Mouse (Mus musculus): ENCODE data around the gene Nelfb.

DNA sequence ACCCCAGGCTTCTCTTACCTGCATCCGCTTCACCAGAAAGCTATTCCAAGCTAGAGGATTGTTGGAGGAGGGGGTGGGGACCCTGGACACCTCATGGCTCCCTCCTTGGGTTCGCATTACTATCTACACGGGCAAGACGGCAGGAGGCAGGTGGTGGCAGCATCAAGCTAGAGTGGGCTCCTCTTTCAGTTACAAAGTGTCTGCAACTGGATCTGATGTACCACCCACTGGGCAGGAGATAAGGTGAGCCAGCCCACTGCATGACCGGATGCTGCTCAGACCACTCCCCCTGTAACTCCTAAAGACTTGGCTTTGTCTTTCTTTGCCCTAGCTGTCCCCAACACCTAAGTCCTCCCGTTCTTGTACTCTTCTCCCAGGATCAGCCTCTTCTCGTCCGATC lies 25.3 kb upstream of the Nelfb start, which contains the start of gene Rnf224:
- no peak for TF ChIP-seq CTCF (IDR thresholded peaks at IDR 0.05; ENCODE audit: low read depth, low read length)
- TF ChIP-seq POLR2A (IDR thresholded peaks at IDR 0.05; ENCODE audit: borderline replicate concordance, low read depth, low read length), result no peak

All from bone marrow macrophage, adult 2 months (primary cell).